Mouse (Mus musculus) brain, embryonic 14.5 days (tissue): ENCODE measurements at regions not wholly inside any gene's neighbourhood (a gene's known extent, or its start where the extent isn't known, plus 50 kb on each side); places are given as distances from the start of the nearest gene placed in this dataset.

ENCODE experiments used
- CTCF ChIP-seq: fragments of 200-500 bp; IDR thresholded peaks from 2 replicates; pipeline ENCODE4 v1.5.1; 2012; ENCODE audit warnings: inconsistent platforms, mild to moderate bottlenecking, moderate library complexity, borderline replicate concordance; ENCODE audit not compliant: insufficient read depth, insufficient read length; ENCODE audit errors: extremely low read depth
- POLR2A ChIP-seq: fragments of 200-500 bp; IDR thresholded peaks from 2 replicates; pipeline ENCODE4 v1.6.1; 2012; ENCODE audit warnings: mild to moderate bottlenecking, inconsistent platforms, borderline replicate concordance; ENCODE audit not compliant: poor library complexity, insufficient read depth, insufficient read length, severe bottlenecking; ENCODE audit errors: extremely low read depth

DNA sequence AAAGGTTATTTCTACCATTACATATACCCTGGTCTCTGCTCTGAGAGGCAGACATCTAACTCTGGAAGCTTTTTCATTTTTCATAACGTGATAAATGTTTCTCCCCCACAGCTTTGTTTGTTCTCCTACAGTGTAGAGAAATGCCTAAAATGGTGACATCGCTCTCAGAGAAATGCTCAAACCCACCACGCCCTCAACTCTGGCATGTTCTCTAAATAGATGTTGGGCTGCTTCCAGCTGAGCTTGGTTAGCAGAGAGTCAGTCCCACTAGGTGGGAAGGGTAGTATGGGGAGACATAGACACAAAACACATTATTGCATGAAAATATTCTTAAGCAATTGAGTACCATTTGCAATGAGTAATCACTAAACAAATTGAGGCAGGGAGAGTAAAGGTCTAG is 368.1 kb upstream of the Rag2 start:
- TF ChIP-seq POLR2A (no peak), CTCF (no peak)
